ENCODE assay signal across 8 mouse cellular contexts in genomic region chr9:41935979-41936378, GRCm38 (mm10).
DNase-seq lines count a peak whose midpoint lies in the region; ATAC-seq lines count a peak whose summit lies in the region.

No protein-coding gene starts in this region.

- peak overlapping the region; percentile 90 for H3K27ac ChIP-seq in kidney, embryonic 14.5 days (ENCODE audit: low read depth, low read length)
- peak overlapping the region; percentile 95 for H3K27ac ChIP-seq in embryonic facial prominence, embryonic 13.5 days
- H3K27ac ChIP-seq in intestine, embryonic 15.5 days, result peak overlapping the region; percentile 65; the same call in 1 of the 2 replicates
- peak overlapping the region; percentile 76 for H3K27ac ChIP-seq in neural tube, embryonic 12.5 days

- 2% methylated on average over 10 of the region's 10 CpGs for WGBS in kidney, embryonic 14.5 days
- 3% methylated on average over 10 of the region's 10 CpGs for WGBS in embryonic facial prominence, embryonic 13.5 days
- WGBS in intestine, embryonic 15.5 days, result 3% methylated on average over 10 of the region's 10 CpGs
- 0% methylated on average over 10 of the region's 10 CpGs for WGBS in neural tube, embryonic 12.5 days

- peaks cover 49% of the 10 kb centered on the region for H3K4me1 ChIP-seq in kidney, embryonic 14.5 days (ENCODE audit: control insufficient read depth, insufficient read depth, low read length)
- H3K4me1 ChIP-seq in embryonic facial prominence, embryonic 13.5 days, result peaks cover 61% of the 10 kb centered on the region
- H3K4me1 ChIP-seq in intestine, embryonic 15.5 days (replicated peaks), result peaks cover 14% of the 10 kb centered on the region
- peaks cover 43% of the 10 kb centered on the region for H3K4me1 ChIP-seq in neural tube, embryonic 12.5 days

- ATAC-seq in kidney, embryonic 14.5 days (ENCODE audit: low FRiP score, low TSS enrichment), result peak; percentile 18
- peak; percentile 13; the same call in 1 of the 2 replicates for ATAC-seq in embryonic facial prominence, embryonic 13.5 days (ENCODE audit: insufficient number of reproducible peaks, insufficient read depth, low FRiP score, low TSS enrichment, low read depth)
- peak; percentile 72 for ATAC-seq in intestine, embryonic 15.5 days
- peak; percentile 54; the same call in 1 of the 2 replicates for ATAC-seq in neural tube, embryonic 12.5 days (ENCODE audit: low FRiP score, low read depth)

- no peaks in the 10 kb centered on the region for H3K36me3 ChIP-seq in kidney, embryonic 14.5 days (ENCODE audit: control insufficient read depth, insufficient read depth, low read length)
- no peaks in the 10 kb centered on the region for H3K36me3 ChIP-seq in embryonic facial prominence, embryonic 13.5 days
- H3K36me3 ChIP-seq in intestine, embryonic 15.5 days, result no peaks in the 10 kb centered on the region
- no peaks in the 10 kb centered on the region for H3K36me3 ChIP-seq in neural tube, embryonic 12.5 days

- DNase-seq in kidney, postnatal 25 days, result no peak
- no peak for DNase-seq in frontal cortex, adult 2 months (ENCODE audit: extremely low spot score in 1 of 2, low spot score in 1 of 2)
- no peak for DNase-seq in frontal cortex, postnatal 36 days (ENCODE audit: low spot score in 2 of 2)
- no peak for DNase-seq in kidney, adult 8-10 months

- peak overlapping the region; percentile 32 for H3K4me3 ChIP-seq in kidney, embryonic 14.5 days (ENCODE audit: low read length)
- peak overlapping the region; percentile 34 for H3K4me3 ChIP-seq in embryonic facial prominence, embryonic 13.5 days
- H3K4me3 ChIP-seq in intestine, embryonic 15.5 days (replicated peaks), result peak overlapping the region; percentile 38
- peak overlapping the region; percentile 32 for H3K4me3 ChIP-seq in neural tube, embryonic 12.5 days

- no peaks in the 10 kb centered on the region for H3K27me3 ChIP-seq in kidney, embryonic 14.5 days (ENCODE audit: control insufficient read depth, insufficient read depth, low read length)
- no peaks in the 10 kb centered on the region for H3K27me3 ChIP-seq in embryonic facial prominence, embryonic 13.5 days
- no peaks in the 10 kb centered on the region for H3K27me3 ChIP-seq in intestine, embryonic 15.5 days (replicated peaks)
- no peaks in the 10 kb centered on the region for H3K27me3 ChIP-seq in neural tube, embryonic 12.5 days (replicated peaks)

- H3K4me2 ChIP-seq in kidney, embryonic 14.5 days (replicated peaks; ENCODE audit: low read depth, low read length), result peak overlapping the region; percentile 74
- peak overlapping the region; percentile 64 for H3K4me2 ChIP-seq in embryonic facial prominence, embryonic 13.5 days
- peak overlapping the region; percentile 94 for H3K4me2 ChIP-seq in intestine, embryonic 15.5 days (replicated peaks)
- H3K4me2 ChIP-seq in neural tube, embryonic 12.5 days (replicated peaks), result peak overlapping the region; percentile 63

- H3K9me3 ChIP-seq in kidney, embryonic 14.5 days (ENCODE audit: control insufficient read depth, low read length), result no peaks in the 10 kb centered on the region
- H3K9me3 ChIP-seq in embryonic facial prominence, embryonic 13.5 days, result no peaks in the 10 kb centered on the region
- H3K9me3 ChIP-seq in intestine, embryonic 15.5 days, result no peaks in the 10 kb centered on the region
- H3K9me3 ChIP-seq in neural tube, embryonic 12.5 days, result no peaks in the 10 kb centered on the region

- H3K9ac ChIP-seq in kidney, embryonic 14.5 days (ENCODE audit: low read depth, low read length), result peak overlapping the region; percentile 67
- H3K9ac ChIP-seq in embryonic facial prominence, embryonic 13.5 days, result peak overlapping the region; percentile 72
- peak overlapping the region; percentile 46 for H3K9ac ChIP-seq in intestine, embryonic 15.5 days
- peak overlapping the region; percentile 70 for H3K9ac ChIP-seq in neural tube, embryonic 12.5 days

Comparison
In these comparisons a context has a peak if more than half of its experiments do, and no peak if none do; other contexts are left out.
1. ATAC-seq: peak in every context shown above with its lines; median percentile 72 in intestine, embryonic 15.5 days; 54 in neural tube, embryonic 12.5 days; 18 in kidney, embryonic 14.5 days; 13 in embryonic facial prominence, embryonic 13.5 days.